Mouse (Mus musculus) embryonic facial prominence, embryonic 15.5 days (tissue): ENCODE results near the gene Hoxd1. TPM values are rescaled to one million over a fixed set of nuclear protein-coding genes. Genes with fewer than 3 reads are reported as not detected.
A peak's percentile ranks its signal among the peaks of the same experiment; 100 is the strongest.

Source experiments
- ATAC-seq: fragments of 200-750 bp; cut with Nextera tagmentation; 2 replicates; pipeline ENCODE4 v1.8.0; 2017; ENCODE audit warnings: low read depth, moderate TSS enrichment; ENCODE audit not compliant: insufficient number of reproducible peaks, low FRiP score, low TSS enrichment
- H3K27ac ChIP-seq: fragments of 300-500 bp; sonication (generic); replicated peaks from 2 replicates; pipeline ENCODE4 v1.5.1; 2015; ENCODE audit warnings: mild to moderate bottlenecking, inconsistent platforms
- H3K27me3 ChIP-seq: fragments of 300-500 bp; sonication (generic); 2 replicates; pipeline ENCODE4 v1.6.1; 2015; ENCODE audit warnings: inconsistent platforms
- H3K36me3 ChIP-seq: fragments of 300-500 bp; sonication (generic); 2 replicates; pipeline ENCODE4 v1.6.1; 2015; ENCODE audit warnings: mild to moderate bottlenecking, inconsistent platforms
- H3K4me1 ChIP-seq: fragments of 300-500 bp; sonication (generic); 2 replicates; pipeline ENCODE4 v1.6.1; 2015; ENCODE audit warnings: inconsistent platforms
- H3K4me2 ChIP-seq: fragments of 300-500 bp; sonication (generic); replicated peaks from 2 replicates; pipeline ENCODE4 v1.6.1; 2015; ENCODE audit warnings: mild to moderate bottlenecking, inconsistent platforms
- H3K4me3 ChIP-seq: fragments of 300-500 bp; sonication (generic); replicated peaks from 2 replicates; pipeline ENCODE4 v1.5.1; 2015; ENCODE audit warnings: mild to moderate bottlenecking, inconsistent platforms
- H3K9ac ChIP-seq: fragments of 300-500 bp; sonication (generic); 2 replicates; pipeline ENCODE4 v1.6.1; 2015; ENCODE audit warnings: inconsistent platforms
- H3K9me3 ChIP-seq: fragments of 300-500 bp; sonication (generic); replicated peaks from 2 replicates; pipeline ENCODE4 v1.6.1; 2016; ENCODE audit warnings: inconsistent platforms
- WGBS: fragments of 180-500 bp; shearing (Covaris S2); methylation state at CpG from one replicate; pipeline ENCODE4 v1.1.7; 2015; 5-methylcytosine and 5-hydroxymethylcytosine counted together
- polyA plus RNA-seq: library from polyadenylated mRNA; unstranded; fragments of >200 nt; fragmentation: Nextera tagmentation; extraction: Ambion mirVana; gene quantifications from 2 replicates; pipeline ENCODE4 v1.2.1, GENCODE M21; 2015

Hoxd1 gene
- 1.6 and 2.5 TPM in 2 replicates for polyA plus RNA-seq

DNA sequence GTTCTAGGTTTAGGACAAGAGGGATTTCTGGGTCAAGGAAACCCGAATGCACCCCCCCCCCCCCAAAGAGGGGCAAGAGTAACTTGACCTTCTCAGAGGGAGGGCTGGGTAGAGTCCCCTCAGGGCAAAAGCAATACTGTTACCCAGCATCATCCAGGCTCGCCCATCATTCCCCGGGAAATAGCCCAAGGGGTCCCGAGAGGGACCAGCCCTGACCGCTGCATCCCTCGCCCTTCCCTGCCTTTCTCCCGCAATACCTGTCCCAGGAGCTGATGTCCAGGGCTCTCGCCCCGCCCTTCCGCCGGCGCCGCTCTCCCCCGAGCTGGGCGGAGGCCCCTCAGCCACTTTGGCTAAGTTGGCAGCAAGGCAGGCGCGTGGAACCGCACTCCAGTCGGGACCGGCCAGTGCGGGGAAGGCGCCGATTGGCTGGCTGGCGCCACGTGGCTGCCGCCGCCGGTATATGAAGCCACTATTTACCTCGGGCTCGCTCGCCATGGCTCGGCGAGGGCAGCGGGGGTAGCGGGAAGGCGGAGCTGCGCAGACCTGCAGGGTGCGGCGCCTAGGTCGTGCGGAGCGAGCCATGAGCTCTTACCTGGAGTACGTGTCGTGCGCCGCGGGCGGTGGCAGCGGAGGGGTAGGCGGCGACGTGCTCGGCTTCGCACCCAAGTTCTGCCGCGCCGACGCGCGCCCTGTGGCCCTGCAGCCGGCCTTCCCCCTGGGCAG lies at the start of gene Hoxd1:
Hoxd1 (plus strand) TSS at position 459 of the 723 bp plus-strand sequence.
- Histone ChIP-seq H3K36me3 (no peaks in the 10 kb centered on the region), H3K4me1 (peaks cover 19% of the 10 kb centered on the region), H3K9me3 (no peaks in the 10 kb centered on the region), H3K27me3 (peaks cover 87% of the 10 kb centered on the region), H3K27ac (no peak within 1 kb of the TSS), H3K4me3 (peak within 1 kb of the TSS; percentile 54), H3K9ac (peak within 1 kb of the TSS; percentile 13; the same call in 1 of the 2 replicates), H3K4me2 (peak within 1 kb of the TSS; percentile 91)
- WGBS = under 1% methylated on average over 58 of the region's 61 CpGs
- ATAC-seq = 0 out of 2 replicates have a peak, but pooled peaks have one; percentile 60

GRCm38 (mm10) chr2:74713239-74714150 lies 49.3 kb upstream of the Hoxd1 start:
- 6% methylated on average over 19 of the region's 19 CpGs for WGBS
- no peak for ATAC-seq
- Histone ChIP-seq H3K9me3 (no peaks in the 10 kb centered on the region), H3K4me2 (no peak overlapping the region), H3K27me3 (peaks cover 94% of the 10 kb centered on the region), H3K4me3 (peak overlapping the region; percentile 4; the same call in 1 of the 2 replicates), H3K4me1 (peaks cover 11% of the 10 kb centered on the region), H3K9ac (no peak overlapping the region), H3K36me3 (no peaks in the 10 kb centered on the region), H3K27ac (no peak overlapping the region)

DNA sequence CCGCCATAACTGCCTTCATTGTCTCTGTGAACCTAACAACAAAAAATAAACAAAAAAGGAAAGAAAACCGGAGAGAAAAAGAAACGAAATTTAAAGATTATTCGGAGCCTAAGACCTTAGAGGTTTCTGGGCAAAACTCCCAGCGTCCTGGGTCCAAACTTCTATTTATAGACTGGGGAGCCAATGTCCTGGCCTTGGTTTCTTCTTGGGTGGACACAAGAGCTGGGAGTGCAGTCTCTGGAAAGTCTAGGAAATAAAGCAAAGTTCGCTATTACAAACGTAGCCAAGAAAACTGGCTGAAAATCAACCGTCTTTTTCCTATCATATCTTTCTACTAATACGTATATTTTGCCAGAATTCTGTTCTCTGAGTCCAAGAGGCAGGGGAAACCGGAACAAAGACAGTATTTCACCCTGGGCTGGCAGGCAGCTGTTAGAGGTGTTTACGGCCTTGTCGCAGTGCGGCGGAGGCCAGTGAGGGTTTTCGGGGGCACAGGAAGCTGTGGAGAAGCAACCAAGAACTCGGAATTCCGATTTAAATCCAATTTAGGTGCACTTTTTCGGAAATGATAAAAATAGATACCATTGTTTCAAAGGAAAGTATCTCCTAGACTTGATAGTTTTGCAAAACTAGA lies 48.5 kb upstream of the Hoxd1 start:
- Histone ChIP-seq H3K27ac (no peak overlapping the region), H3K36me3 (no peaks in the 10 kb centered on the region), H3K4me2 (no peak overlapping the region), H3K9me3 (no peaks in the 10 kb centered on the region), H3K4me1 (peaks cover 11% of the 10 kb centered on the region), H3K27me3 (peaks cover 93% of the 10 kb centered on the region), H3K4me3 (no peak overlapping the region), H3K9ac (no peak overlapping the region)
- ATAC-seq = no peak
- 8% methylated on average over 18 of the region's 18 CpGs for WGBS

DNA sequence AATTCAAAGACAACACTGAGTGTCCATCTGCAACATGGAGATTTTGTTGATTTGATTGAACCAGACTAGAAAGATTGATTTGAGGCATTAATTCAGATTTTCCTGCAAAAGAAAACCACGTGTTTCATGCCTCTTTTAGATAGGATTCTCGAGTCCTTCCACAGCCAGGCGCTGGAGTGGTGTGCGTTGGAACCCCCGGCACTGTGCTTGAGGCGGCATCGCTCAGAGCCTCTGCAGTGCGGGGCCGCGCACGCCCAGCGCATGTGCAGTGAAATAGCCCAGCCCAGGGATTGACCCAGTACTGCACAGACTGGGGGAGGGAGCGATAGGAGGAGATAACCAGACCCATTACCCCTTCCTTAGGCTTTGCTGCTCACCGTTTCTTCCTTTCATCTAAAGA lies 47.9 kb upstream of the Hoxd1 start:
- WGBS = 3% methylated on average over 14 of the region's 14 CpGs
- 0 out of 2 replicates have a peak overlapping the region, but pooled peaks have one; percentile 3 for H3K4me2 ChIP-seq
- no peak overlapping the region for H3K27ac ChIP-seq
- 0 out of 2 replicates have a peak overlapping the region, but pooled peaks have one; percentile 10 for H3K4me3 ChIP-seq
- no peaks in the 10 kb centered on the region for H3K9me3 ChIP-seq
- H3K27me3 ChIP-seq = peaks cover 93% of the 10 kb centered on the region
- ATAC-seq = no peak
- no peak overlapping the region for H3K9ac ChIP-seq
- H3K4me1 ChIP-seq = peaks cover 11% of the 10 kb centered on the region
- no peaks in the 10 kb centered on the region for H3K36me3 ChIP-seq

DNA sequence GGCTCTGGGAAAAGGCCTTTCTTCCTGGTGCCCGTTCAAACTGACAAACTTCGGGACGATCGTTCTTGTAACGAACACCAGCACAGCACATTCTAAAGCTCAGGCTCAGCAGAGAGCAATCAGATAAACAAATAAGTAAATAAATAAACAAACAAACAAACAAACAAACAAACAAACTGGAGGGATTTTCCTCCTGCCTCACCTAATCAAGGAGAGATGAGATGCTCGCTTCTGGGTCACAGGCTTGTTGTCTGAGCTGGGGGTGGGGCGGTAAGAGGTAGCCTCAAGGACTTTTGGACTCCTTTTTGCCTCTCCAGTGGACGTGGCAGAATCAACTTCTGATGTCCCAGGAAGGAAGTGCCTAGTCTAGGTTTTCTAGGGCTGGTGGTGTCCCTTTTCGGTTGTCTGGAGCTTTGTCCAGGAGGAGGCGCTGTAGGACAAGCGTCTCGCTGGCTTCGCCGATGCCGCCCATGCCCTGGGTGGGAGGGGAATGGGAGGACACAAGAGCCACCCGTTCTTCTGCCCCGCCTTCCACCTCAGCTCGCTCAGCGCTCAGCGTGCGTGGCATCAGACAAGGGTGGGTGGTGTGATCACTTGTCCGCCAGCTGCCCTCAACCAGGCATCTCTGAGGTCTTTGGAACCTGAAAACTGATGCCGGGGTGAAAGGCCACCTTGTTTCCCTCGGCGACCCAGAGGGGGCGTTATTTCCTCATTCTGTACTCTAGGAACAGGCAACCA lies 47.1 kb upstream of the Hoxd1 start:
- ATAC-seq = peak; percentile 78; the same call in 1 of the 2 replicates
- 3% methylated on average over 26 of the region's 26 CpGs for WGBS
- H3K4me2 ChIP-seq = peak overlapping the region; percentile 46
- peak overlapping the region; percentile 22 for H3K4me3 ChIP-seq
- no peak overlapping the region for H3K9ac ChIP-seq
- no peaks in the 10 kb centered on the region for H3K36me3 ChIP-seq
- no peak overlapping the region for H3K27ac ChIP-seq
- peaks cover 11% of the 10 kb centered on the region for H3K4me1 ChIP-seq
- no peaks in the 10 kb centered on the region for H3K9me3 ChIP-seq
- peaks cover 93% of the 10 kb centered on the region for H3K27me3 ChIP-seq

- WGBS = 7% methylated on average over 2 of the region's 2 CpGs
- H3K9me3 ChIP-seq = no peaks in the 10 kb centered on the region
- H3K9ac ChIP-seq = no peak overlapping the region
- no peak overlapping the region for H3K4me3 ChIP-seq
- no peak overlapping the region for H3K4me2 ChIP-seq
- H3K4me1 ChIP-seq = peaks cover 3% of the 10 kb centered on the region; the same call in 1 of the 2 replicates
- no peak overlapping the region for H3K27ac ChIP-seq
- peaks cover 96% of the 10 kb centered on the region for H3K27me3 ChIP-seq
- H3K36me3 ChIP-seq = no peaks in the 10 kb centered on the region
- ATAC-seq = no peak
Observed at GRCm38 (mm10) chr2:74720384-74720783, 42.4 kb upstream of the Hoxd1 start.

DNA sequence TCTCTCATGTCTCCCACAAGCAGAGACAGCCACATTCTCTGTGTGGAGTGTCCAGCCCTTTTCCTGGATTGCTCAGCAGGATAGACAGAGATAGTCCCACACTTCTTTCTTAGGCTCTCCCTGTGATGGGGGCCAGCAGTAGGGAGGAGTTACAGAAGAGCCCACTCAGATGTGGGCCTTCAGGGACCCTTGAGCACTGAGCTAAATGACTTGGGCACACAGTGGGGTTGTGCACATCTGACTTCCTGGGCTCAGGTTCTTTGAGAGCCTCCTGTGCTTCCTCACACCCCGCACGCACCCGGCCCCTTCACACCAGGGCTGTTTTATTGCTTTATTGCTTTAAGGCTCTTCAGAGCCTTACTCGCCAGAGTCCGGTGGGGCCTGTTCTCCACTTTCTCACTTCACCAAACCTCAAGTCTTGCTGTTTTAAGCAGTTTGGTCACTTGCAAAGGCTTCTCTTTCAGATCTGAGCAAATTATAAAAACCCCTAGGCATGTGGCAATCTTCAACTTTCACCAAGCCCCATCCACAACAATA lies 41.8 kb upstream of the Hoxd1 start:
- WGBS = 19% methylated on average over 5 of the region's 5 CpGs
- Histone ChIP-seq H3K27ac (no peak overlapping the region), H3K4me3 (no peak overlapping the region), H3K4me1 (peaks cover under 1% of the 10 kb centered on the region; the same call in 1 of the 2 replicates), H3K36me3 (no peaks in the 10 kb centered on the region), H3K9me3 (no peaks in the 10 kb centered on the region), H3K4me2 (no peak overlapping the region), H3K9ac (no peak overlapping the region), H3K27me3 (peaks cover 97% of the 10 kb centered on the region)
- no peak for ATAC-seq

DNA sequence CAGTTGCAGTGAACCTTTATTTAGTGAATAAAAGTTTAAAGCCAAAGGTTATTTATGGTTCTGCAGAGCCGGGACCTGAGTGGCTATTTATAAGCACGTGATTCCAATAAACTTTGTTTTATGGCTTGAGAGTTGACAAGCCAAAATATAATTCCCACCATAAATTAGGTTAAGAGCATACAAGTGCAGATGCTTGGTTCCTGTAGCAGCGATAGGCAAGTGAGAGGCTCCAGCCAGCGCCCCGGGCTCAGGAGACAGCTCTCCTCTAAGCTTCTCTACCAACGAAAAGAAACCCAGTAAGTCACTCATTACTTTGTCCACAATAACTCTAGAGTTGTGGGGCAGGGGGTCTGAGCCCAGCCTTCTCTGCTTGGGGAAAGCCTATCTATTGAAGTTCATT lies 40.9 kb upstream of the Hoxd1 start:
- Histone ChIP-seq H3K27ac (no peak overlapping the region), H3K4me3 (no peak overlapping the region), H3K9ac (no peak overlapping the region), H3K27me3 (peaks cover 97% of the 10 kb centered on the region), H3K4me2 (no peak overlapping the region), H3K9me3 (no peaks in the 10 kb centered on the region), H3K36me3 (no peaks in the 10 kb centered on the region), H3K4me1 (no peaks in the 10 kb centered on the region)
- 8% methylated on average over 6 of the region's 6 CpGs for WGBS
- no peak for ATAC-seq

GRCm38 (mm10) chr2:74722949-74723348 lies 39.8 kb upstream of the Hoxd1 start:
- H3K9ac ChIP-seq = no peak overlapping the region
- ATAC-seq = no peak
- WGBS = 13% methylated on average over 8 of the region's 8 CpGs
- no peak overlapping the region for H3K4me2 ChIP-seq
- no peaks in the 10 kb centered on the region for H3K9me3 ChIP-seq
- H3K27me3 ChIP-seq = peaks cover 97% of the 10 kb centered on the region
- no peak overlapping the region for H3K27ac ChIP-seq
- no peak overlapping the region for H3K4me3 ChIP-seq
- H3K4me1 ChIP-seq = peaks cover 9% of the 10 kb centered on the region
- H3K36me3 ChIP-seq = no peaks in the 10 kb centered on the region

- no peak overlapping the region for H3K9ac ChIP-seq
- no peak overlapping the region for H3K27ac ChIP-seq
- peaks cover 10% of the 10 kb centered on the region for H3K4me1 ChIP-seq
- H3K4me2 ChIP-seq = no peak overlapping the region
- peaks cover 99% of the 10 kb centered on the region for H3K27me3 ChIP-seq
- WGBS = 22% methylated on average over 7 of the region's 7 CpGs
- no peak for ATAC-seq
- no peaks in the 10 kb centered on the region for H3K36me3 ChIP-seq
- H3K4me3 ChIP-seq = no peak overlapping the region
- H3K9me3 ChIP-seq = no peaks in the 10 kb centered on the region
Observed at GRCm38 (mm10) chr2:74724244-74725015, 38.4 kb upstream of the Hoxd1 start.
